Mouse (Mus musculus): ENCODE results near the gene Ogdh. TPM values are rescaled to one million over a fixed set of nuclear protein-coding genes. Genes with fewer than 3 reads are reported as not detected.
A peak's percentile ranks its signal among the peaks of the same experiment; 100 is the strongest.

Ogdh gene
- total RNA-seq, 1 experiment from 2014 or later: 550 TPM

- no peak for DNase-seq
Observed at GRCm38 (mm10) chr11:6294632-6295031, 3.2 kb downstream of the Ogdh start.

GRCm38 (mm10) chr11:6296077-6296476 lies 4.6 kb downstream of the Ogdh start:
- no peak for DNase-seq

GRCm38 (mm10) chr11:6299435-6299834 lies 8.0 kb downstream of the Ogdh start:
- no peak for DNase-seq

GRCm38 (mm10) chr11:6302793-6303192 lies 11.4 kb downstream of the Ogdh start:
- no peak for DNase-seq

GRCm38 (mm10) chr11:6305943-6306430 lies 14.6 kb downstream of the Ogdh start:
- DNase-seq: no peak

- no peak for DNase-seq
Observed at GRCm38 (mm10) chr11:6308181-6308580, 16.7 kb downstream of the Ogdh start.

- no peak for DNase-seq
Observed at GRCm38 (mm10) chr11:6313874-6314406, 22.5 kb downstream of the Ogdh start.

- DNase-seq: no peak
Observed at GRCm38 (mm10) chr11:6316821-6317220, 25.4 kb downstream of the Ogdh start.

GRCm38 (mm10) chr11:6318559-6318958 lies 27.1 kb downstream of the Ogdh start:
- DNase-seq: no peak

GRCm38 (mm10) chr11:6319374-6319773 lies 27.9 kb downstream of the Ogdh start:
- no peak for DNase-seq

- DNase-seq: no peak
Observed at GRCm38 (mm10) chr11:6322086-6322485, 30.7 kb downstream of the Ogdh start.

- no peak for DNase-seq
Observed at GRCm38 (mm10) chr11:6323348-6323747, 31.9 kb downstream of the Ogdh start.

- no peak for DNase-seq
Observed at GRCm38 (mm10) chr11:6331256-6331655, 39.8 kb downstream of the Ogdh start.

- DNase-seq: no peak
Observed at GRCm38 (mm10) chr11:6332606-6333005, 41.2 kb downstream of the Ogdh start.

GRCm38 (mm10) chr11:6333403-6333802 lies 42.0 kb downstream of the Ogdh start:
- no peak for DNase-seq

- DNase-seq: no peak
Observed at GRCm38 (mm10) chr11:6335321-6335720, 43.9 kb downstream of the Ogdh start.

- no peak for DNase-seq
Observed at GRCm38 (mm10) chr11:6336689-6337088, 45.3 kb downstream of the Ogdh start.

GRCm38 (mm10) chr11:6345956-6346355 lies 54.5 kb downstream of the Ogdh start:
- no peak for DNase-seq

- DNase-seq: no peak
Observed at GRCm38 (mm10) chr11:6346966-6347365, 55.5 kb downstream of the Ogdh start.

- peak; percentile 16 for DNase-seq
Observed at GRCm38 (mm10) chr11:6348681-6349200, 57.3 kb downstream of the Ogdh start.

GRCm38 (mm10) chr11:6349586-6349985 lies 58.2 kb downstream of the Ogdh start:
- no peak for DNase-seq

- no peak for DNase-seq
Observed at GRCm38 (mm10) chr11:6355106-6355505, 63.7 kb downstream of the Ogdh start.

- no peak for DNase-seq
Observed at GRCm38 (mm10) chr11:6364581-6365275, 73.3 kb downstream of the Ogdh start.

GRCm38 (mm10) chr11:6365885-6366284 lies 74.5 kb downstream of the Ogdh start:
- DNase-seq: peak; percentile 71
